Mouse (Mus musculus) common myeloid progenitor, adult 5-6 weeks (primary cell): ENCODE results near the gene Fut1. TPM values are rescaled to one million over a fixed set of nuclear protein-coding genes. Genes with fewer than 3 reads are reported as not detected.
"Not testable (repeated sequence)": the region's sequence is repeated elsewhere in the genome, so short reads cannot be mapped to it uniquely, and the experiment has no call there.

Experiments
- ATAC-seq: replicated peaks from 2 replicates; pipeline ENCODE4 v1.8.0; 2016; ENCODE audit warnings: low read depth, mild to moderate bottlenecking, moderate TSS enrichment, inconsistent platforms; ENCODE audit not compliant: poor library complexity, severe bottlenecking
- total RNA-seq: library from RNA; stranded (forward); fragments of 200-1000, 187-1606 nt; gene quantifications from 2 replicates; pipeline ENCODE4 v1.2.3, GENCODE M21; 2017

Gene Fut1
- total RNA-seq, 1 experiment from 2014 or later: not detected

GRCm38 (mm10) chr7:45660746-45661478 lies 43.8 kb downstream of the Fut1 start:
- ATAC-seq: peak; percentile 85

GRCm38 (mm10) chr7:45661702-45662101 lies 44.6 kb downstream of the Fut1 start:
- ATAC-seq: not testable (repeated sequence)

- ATAC-seq: no peak
These were observed 48.4 kb downstream of the Fut1 start for GRCm38 (mm10) chr7:45665303-45666138.

GRCm38 (mm10) chr7:45666161-45666560 lies 49.1 kb downstream of the Fut1 start, which contains the start of gene Fut2:
Gene Fut2, minus strand, starts transcription at chr7:45666394.
- ATAC-seq: no peak

GRCm38 (mm10) chr7:45667761-45668160 lies 50.7 kb downstream of the Fut1 start:
- no peak for ATAC-seq

- no peak for ATAC-seq
These were observed 51.8 kb downstream of the Fut1 start for GRCm38 (mm10) chr7:45668921-45669320.

Other genes with a start within 250 kb of the Fut1 start
- gene Lin7b, start 246.7 kb upstream of the Fut1 start, total RNA-seq: 1.9 TPM in 1 of 2 replicates, not detected in the other
- 451 and 564 TPM in 2 replicates for gene Snrnp70, start 221.5 kb upstream of the Fut1 start, total RNA-seq
- not detected in 2 replicates for gene Kcna7, start 211.6 kb upstream of the Fut1 start, total RNA-seq
- not detected in 2 replicates for gene Ntf5, start 203.6 kb upstream of the Fut1 start, total RNA-seq
- gene Lhb, start 196.5 kb upstream of the Fut1 start, total RNA-seq: not detected in 2 replicates
- gene Gys1, start 182.4 kb upstream of the Fut1 start, total RNA-seq: 6.2 and 7.5 TPM in 2 replicates
- 149 and 177 TPM in 2 replicates for gene Ruvbl2, start 179.2 kb upstream of the Fut1 start, total RNA-seq
- gene Ftl1, start 157.4 kb upstream of the Fut1 start, total RNA-seq: 650 and 699 TPM in 2 replicates
- 34.0 and 35.6 TPM in 2 replicates for gene Bax, start 150.4 kb upstream of the Fut1 start, total RNA-seq
- not detected in 2 replicates for gene Tulp2, start 135.4 kb upstream of the Fut1 start, total RNA-seq
- gene Gm45808, start 130.5 kb upstream of the Fut1 start, total RNA-seq: not detected in 2 replicates
- gene Dhdh, start 128.5 kb upstream of the Fut1 start, total RNA-seq: 11.8 and 13.4 TPM in 2 replicates
- gene Nucb1, start 106.9 kb upstream of the Fut1 start, total RNA-seq: 296 and 342 TPM in 2 replicates
- 122 and 193 TPM in 2 replicates for gene Ppp1r15a, start 91.0 kb upstream of the Fut1 start, total RNA-seq
- gene Plekha4, start 91.0 kb upstream of the Fut1 start, total RNA-seq: not detected in 2 replicates
- not detected in 2 replicates for gene Hsd17b14, start 62.4 kb upstream of the Fut1 start, total RNA-seq
- 26.6 and 39.0 TPM in 2 replicates for gene Bcat2, start 47.1 kb upstream of the Fut1 start, total RNA-seq
- gene Fgf21, start 1.8 kb upstream of the Fut1 start, total RNA-seq: not detected in 2 replicates
- 1.0 TPM in 1 of 2 replicates, not detected in the other for gene Izumo1, start 4.5 kb downstream of the Fut1 start, total RNA-seq
- gene Rasip1, start 10.2 kb downstream of the Fut1 start, total RNA-seq: not detected in 2 replicates
- gene Mamstr, start 22.7 kb downstream of the Fut1 start, total RNA-seq: under 0.01 TPM in 1 of 2 replicates, not detected in the other
- gene Fut2, start 49.1 kb downstream of the Fut1 start, total RNA-seq: not detected in 2 replicates
- gene Ntn5, start 66.7 kb downstream of the Fut1 start, total RNA-seq: not detected in 2 replicates
- gene Sec1, start 77.1 kb downstream of the Fut1 start, total RNA-seq: not detected in 2 replicates
- gene Car11, start 82.6 kb downstream of the Fut1 start, total RNA-seq: not detected in 2 replicates
- 7.7 and 12.1 TPM in 2 replicates for gene Dbp, start 87.8 kb downstream of the Fut1 start, total RNA-seq
- gene Rpl18, start 98.2 kb downstream of the Fut1 start, total RNA-seq: 1,786 and 1,933 TPM in 2 replicates
- gene Sphk2, start 100.7 kb downstream of the Fut1 start, total RNA-seq: 8.2 and 9.5 TPM in 2 replicates
- 0.82 and 0.87 TPM in 2 replicates for gene Fam83e, start 103.9 kb downstream of the Fut1 start, total RNA-seq
- not detected in 2 replicates for gene Spaca4, start 108.5 kb downstream of the Fut1 start, total RNA-seq
- not detected in 2 replicates for gene Lmtk3, start 166.4 kb downstream of the Fut1 start, total RNA-seq
- gene Sult2b1, start 167.4 kb downstream of the Fut1 start, total RNA-seq: 0.37 TPM in 1 of 2 replicates, not detected in the other
- gene Cyth2, start 197.3 kb downstream of the Fut1 start, total RNA-seq: 29.2 and 43.8 TPM in 2 replicates
- gene Kcnj14, start 207.5 kb downstream of the Fut1 start, total RNA-seq: not detected in 2 replicates
- 26.9 and 27.6 TPM in 2 replicates for gene Grwd1, start 213.7 kb downstream of the Fut1 start, total RNA-seq